Mouse (Mus musculus) hindbrain, postnatal 0 days (tissue): Measurements from ENCODE around the gene Smok3b. TPM values are rescaled to one million over a fixed set of nuclear protein-coding genes. Genes with fewer than 3 reads are reported as not detected.

Experiments used
- ATAC-seq: fragments of 200-750 bp; cut with Nextera tagmentation; 2 replicates; pipeline ENCODE4 v1.8.0; 2017; ENCODE audit warnings: mild to moderate bottlenecking, moderate TSS enrichment, moderate library complexity
- DNase-seq: peaks from one replicate; pipeline ENCODE4 v3.0.0-alpha.2; 2015; ENCODE audit warnings: low spot score
- H3K27ac ChIP-seq: fragments of 300-500 bp; sonication (generic); 2 replicates; pipeline ENCODE4 v1.5.1; 2014; ENCODE audit warnings: mild to moderate bottlenecking
- H3K27me3 ChIP-seq: fragments of 300-500 bp; sonication (generic); 2 replicates; pipeline ENCODE4 v1.6.1; 2014; ENCODE audit warnings: low read length, mixed read lengths; ENCODE audit not compliant: insufficient read depth
- H3K36me3 ChIP-seq: fragments of 300-500 bp; sonication (generic); 2 replicates; pipeline ENCODE4 v1.6.1; 2014; ENCODE audit warnings: low read length, mixed read lengths; ENCODE audit not compliant: insufficient read depth
- H3K4me1 ChIP-seq: fragments of 300-500 bp; sonication (generic); 2 replicates; pipeline ENCODE4 v1.6.1; 2014; ENCODE audit warnings: antibody characterized with exemption, low read length, mixed read lengths; ENCODE audit not compliant: insufficient read depth
- H3K4me2 ChIP-seq: fragments of 300-500 bp; sonication (generic); 2 replicates; pipeline ENCODE4 v1.6.1; 2014; ENCODE audit warnings: low read depth, mild to moderate bottlenecking, low read length, moderate library complexity, mixed read lengths
- H3K4me3 ChIP-seq: fragments of 300-500 bp; sonication (generic); 2 replicates; pipeline ENCODE4 v1.5.1; 2014; ENCODE audit warnings: low read length
- H3K9ac ChIP-seq: fragments of 300-500 bp; sonication (generic); replicated peaks from 2 replicates; pipeline ENCODE4 v1.6.1; 2014; ENCODE audit warnings: mild to moderate bottlenecking, low read length, moderate library complexity, mixed read lengths
- H3K9me3 ChIP-seq: fragments of 300-500 bp; sonication (generic); 2 replicates; pipeline ENCODE4 v1.6.1; 2016; ENCODE audit warnings: low read length, mixed read lengths
- CTCF ChIP-seq: IDR thresholded peaks from 2 replicates; pipeline ENCODE4 v1.5.1; 2016; ENCODE audit warnings: antibody characterized with exemption, control low read depth, low read depth
- WGBS: fragments of 180-500 bp; shearing (Covaris S2); extraction: QIAGEN DNeasy Blood & Tissue Kit; methylation state at CpG from one replicate; pipeline ENCODE4 v1.1.7; 2014; 5-methylcytosine and 5-hydroxymethylcytosine counted together
- polyA plus RNA-seq: library from polyadenylated mRNA; unstranded; fragments of >200 nt; fragmentation: Nextera tagmentation; extraction: Ambion mirVana; gene quantifications from 2 replicates; pipeline ENCODE4 v1.2.1, GENCODE M21; 2015
- total RNA-seq: library from RNA; depleted of rRNA; stranded (reverse); fragments of >200 nt; gene quantifications from 2 replicates; pipeline ENCODE4 v1.2.3, GENCODE M21; 2014; rRNA removed

The Smok3b gene
- total and polyA plus RNA-seq, 2 experiments from 2014 or later: not detected

GRCm38 (mm10) chr5:138090737-138091136, 69.5 kb downstream of the Smok3b start:
- H3K4me2 ChIP-seq: no peak overlapping the region
- H3K27ac ChIP-seq: no peak overlapping the region
- TF ChIP-seq CTCF: no peak
- no peaks in the 10 kb centered on the region for H3K4me1 ChIP-seq
- WGBS: 89% methylated on average over 5 of the region's 5 CpGs
- DNase-seq: no peak
- no peak overlapping the region for H3K4me3 ChIP-seq
- peaks cover 21% of the 10 kb centered on the region for H3K36me3 ChIP-seq
- ATAC-seq: no peak
- no peaks in the 10 kb centered on the region for H3K27me3 ChIP-seq
- H3K9me3 ChIP-seq: no peaks in the 10 kb centered on the region
- no peak overlapping the region for H3K9ac ChIP-seq

GRCm38 (mm10) chr5:138092771-138093170, 71.5 kb downstream of the Smok3b start:
- peaks cover 36% of the 10 kb centered on the region for H3K36me3 ChIP-seq

GRCm38 (mm10) chr5:138094474-138094873, 73.2 kb downstream of the Smok3b start:
- DNase-seq (no peak), ATAC-seq (no peak)
- H3K4me1 ChIP-seq: no peaks in the 10 kb centered on the region
- H3K27me3 ChIP-seq: no peaks in the 10 kb centered on the region
- 98% methylated on average over 6 of the region's 6 CpGs for whole genome bisulfite sequencing
- no peak overlapping the region for H3K9ac ChIP-seq
- no peak overlapping the region for H3K4me3 ChIP-seq
- H3K9me3 ChIP-seq: no peaks in the 10 kb centered on the region
- H3K4me2 ChIP-seq: no peak overlapping the region
- H3K36me3 ChIP-seq: peaks cover 52% of the 10 kb centered on the region
- no peak overlapping the region for H3K27ac ChIP-seq
- no peak for TF ChIP-seq CTCF

More at GRCm38 (mm10) chr5:138092771-138093170, 71.5 kb downstream of the Smok3b start:
- H3K4me2 ChIP-seq: no peak overlapping the region
- H3K9me3 ChIP-seq: no peaks in the 10 kb centered on the region
- ATAC-seq (no peak), DNase-seq (no peak)
- H3K9ac ChIP-seq: no peak overlapping the region
- H3K27me3 ChIP-seq: no peaks in the 10 kb centered on the region
- H3K27ac ChIP-seq: no peak overlapping the region
- H3K4me3 ChIP-seq: no peak overlapping the region
- H3K4me1 ChIP-seq: no peaks in the 10 kb centered on the region
- 92% methylated on average over 4 of the region's 4 CpGs for WGBS
- no peak for TF ChIP-seq CTCF

Other genes starting within 250 kb of the Smok3b start
- gene Ppp1r35, start 242.6 kb upstream of the Smok3b start, total RNA-seq: 52.8 and 67.0 TPM in 2 replicates
- 35.5 and 37.1 TPM in 2 replicates for gene Ppp1r35, start 242.6 kb upstream of the Smok3b start, polyA plus RNA-seq
- gene Mepce, start 233.8 kb upstream of the Smok3b start, total RNA-seq: 40.3 and 49.2 TPM in 2 replicates
- gene Mepce, start 233.8 kb upstream of the Smok3b start, polyA plus RNA-seq: 16.8 and 17.1 TPM in 2 replicates
- 3.8 and 4.9 TPM in 2 replicates for gene Zcwpw1, start 233.6 kb upstream of the Smok3b start, total RNA-seq
- gene Zcwpw1, start 233.6 kb upstream of the Smok3b start, polyA plus RNA-seq: 11.4 TPM in 2 replicates
- gene Pilra, start 185.1 kb upstream of the Smok3b start, total RNA-seq: 0.07 and 0.47 TPM in 2 replicates
- 0.43 and 0.46 TPM in 2 replicates for gene Pilra, start 185.1 kb upstream of the Smok3b start, polyA plus RNA-seq
- not detected in 2 replicates for gene Pilrb1, start 163.3 kb upstream of the Smok3b start, total RNA-seq
- gene Pilrb1, start 163.3 kb upstream of the Smok3b start, polyA plus RNA-seq: not detected in 2 replicates
- gene Pilrb2, start 149.6 kb upstream of the Smok3b start, total RNA-seq: not detected in 2 replicates
- not detected in 2 replicates for gene Pilrb2, start 149.6 kb upstream of the Smok3b start, polyA plus RNA-seq
- 0.16 TPM in 1 of 2 replicates, not detected in the other for gene Cyp3a13, start 99.8 kb upstream of the Smok3b start, total RNA-seq
- gene Cyp3a13, start 99.8 kb upstream of the Smok3b start, polyA plus RNA-seq: 0.05 TPM in 1 of 2 replicates, not detected in the other
- gene Gjc3, start 58.3 kb upstream of the Smok3b start, total RNA-seq: 6.0 and 8.4 TPM in 2 replicates
- gene Gjc3, start 58.3 kb upstream of the Smok3b start, polyA plus RNA-seq: 5.8 and 6.6 TPM in 2 replicates
- gene Azgp1, start 39.9 kb upstream of the Smok3b start, total RNA-seq: not detected in 2 replicates
- not detected in 2 replicates for gene Azgp1, start 39.9 kb upstream of the Smok3b start, polyA plus RNA-seq
- gene Smok3a, start 168 bp upstream of the Smok3b start, total RNA-seq: not detected in 2 replicates
- not detected in 2 replicates for gene Smok3a, start 168 bp upstream of the Smok3b start, polyA plus RNA-seq
- gene Smok3c, start 31.8 kb downstream of the Smok3b start, total RNA-seq: not detected in 2 replicates
- gene Smok3c, start 31.8 kb downstream of the Smok3b start, polyA plus RNA-seq: not detected in 2 replicates
- gene Zkscan1, start 63.7 kb downstream of the Smok3b start, total RNA-seq: 36.8 and 37.8 TPM in 2 replicates
- 11.7 and 12.0 TPM in 2 replicates for gene Zkscan1, start 63.7 kb downstream of the Smok3b start, polyA plus RNA-seq
- gene Zscan21, start 95.5 kb downstream of the Smok3b start, total RNA-seq: 14.7 and 15.4 TPM in 2 replicates
- gene Zscan21, start 95.5 kb downstream of the Smok3b start, polyA plus RNA-seq: 50.3 and 52.1 TPM in 2 replicates
- gene Zfp113, start 134.3 kb downstream of the Smok3b start, total RNA-seq: 11.6 and 43.2 TPM in 2 replicates
- gene Zfp113, start 134.3 kb downstream of the Smok3b start, polyA plus RNA-seq: 7.9 and 11.3 TPM in 2 replicates
- gene Cops6, start 139.6 kb downstream of the Smok3b start, total RNA-seq: 42.9 and 57.8 TPM in 2 replicates
- gene Cops6, start 139.6 kb downstream of the Smok3b start, polyA plus RNA-seq: 294 and 302 TPM in 2 replicates
- 30.3 and 46.9 TPM in 2 replicates for gene Ap4m1, start 150.6 kb downstream of the Smok3b start, total RNA-seq
- gene Ap4m1, start 150.6 kb downstream of the Smok3b start, polyA plus RNA-seq: 14.5 and 16.5 TPM in 2 replicates
- gene Mcm7, start 151.0 kb downstream of the Smok3b start, total RNA-seq: 41.6 and 43.0 TPM in 2 replicates
- gene Mcm7, start 151.0 kb downstream of the Smok3b start, polyA plus RNA-seq: 58.8 and 63.3 TPM in 2 replicates
- 67.2 and 70.2 TPM in 2 replicates for gene Taf6, start 166.0 kb downstream of the Smok3b start, total RNA-seq
- 48.2 and 49.9 TPM in 2 replicates for gene Taf6, start 166.0 kb downstream of the Smok3b start, polyA plus RNA-seq
- 11.0 and 11.1 TPM in 2 replicates for gene Cnpy4, start 166.1 kb downstream of the Smok3b start, total RNA-seq
- gene Cnpy4, start 166.1 kb downstream of the Smok3b start, polyA plus RNA-seq: 20.8 and 23.4 TPM in 2 replicates
- gene Mblac1, start 172.9 kb downstream of the Smok3b start, total RNA-seq: 9.5 and 16.5 TPM in 2 replicates
- 9.3 and 10.6 TPM in 2 replicates for gene Mblac1, start 172.9 kb downstream of the Smok3b start, polyA plus RNA-seq
- 0.37 TPM in 1 of 2 replicates, not detected in the other for gene Nxpe5, start 204.5 kb downstream of the Smok3b start, total RNA-seq
- gene Nxpe5, start 204.5 kb downstream of the Smok3b start, polyA plus RNA-seq: 0.06 TPM in 1 of 2 replicates, not detected in the other
- 65.7 and 80.3 TPM in 2 replicates for gene Lamtor4, start 234.1 kb downstream of the Smok3b start, total RNA-seq
- gene Lamtor4, start 234.1 kb downstream of the Smok3b start, polyA plus RNA-seq: 107 and 110 TPM in 2 replicates
- gene BC037034, start 242.6 kb downstream of the Smok3b start, total RNA-seq: 63.1 and 89.3 TPM in 2 replicates
- gene BC037034, start 242.6 kb downstream of the Smok3b start, polyA plus RNA-seq: 13.2 and 13.5 TPM in 2 replicates